Mouse (Mus musculus) telencephalon, adult 2 months (tissue): Measurements from ENCODE around the gene Glud1.

ENCODE experiments used
- DNase-seq: peaks from one replicate; pipeline ENCODE4 v3.0.0-alpha.2; 2011; ENCODE audit warnings: low read depth, low spot score

The Glud1 gene

DNA sequence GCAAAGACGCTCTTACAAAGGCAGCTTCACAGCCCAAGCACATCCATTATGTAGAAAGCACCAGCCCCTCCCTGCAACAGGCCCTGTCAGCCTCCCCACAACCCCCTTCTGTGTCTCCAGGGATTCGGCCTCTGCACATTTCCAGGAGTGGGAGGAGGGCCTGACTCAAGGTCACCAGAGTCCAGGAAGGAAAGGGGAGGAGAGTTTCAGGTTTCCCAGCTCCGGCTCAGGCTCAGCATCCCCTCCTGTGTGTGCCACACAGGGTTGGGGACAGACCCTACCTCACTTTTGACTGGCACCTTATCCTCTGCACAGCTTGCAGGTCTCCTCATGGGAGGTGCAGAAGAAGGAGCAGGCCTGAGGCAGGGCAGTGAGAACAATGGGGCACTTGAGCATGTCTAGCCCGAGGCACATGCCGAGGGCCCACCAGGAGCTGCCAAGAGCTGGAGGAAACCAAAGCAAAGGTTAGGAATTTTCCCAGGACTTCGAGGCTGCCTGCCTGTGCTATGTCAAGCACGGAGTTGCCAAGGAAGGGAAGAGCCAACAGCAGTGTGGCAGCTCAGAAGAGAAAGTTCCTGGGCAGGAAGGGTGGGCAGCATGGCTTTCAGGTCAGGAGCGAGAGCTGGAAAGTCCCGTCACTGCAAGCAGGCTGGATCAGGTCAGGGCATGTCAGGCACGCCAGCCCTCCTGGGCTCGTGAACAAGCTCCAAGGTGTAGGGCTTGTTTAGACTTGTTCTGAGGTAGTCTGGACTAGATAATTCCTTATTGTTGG, 68.2 kb downstream of the Glud1 start:
- DNase-seq, result no peak

- no peak for DNase-seq
Measured at GRCm38 (mm10) chr14:34382921-34383704, 72.6 kb downstream of the Glud1 start.

DNA sequence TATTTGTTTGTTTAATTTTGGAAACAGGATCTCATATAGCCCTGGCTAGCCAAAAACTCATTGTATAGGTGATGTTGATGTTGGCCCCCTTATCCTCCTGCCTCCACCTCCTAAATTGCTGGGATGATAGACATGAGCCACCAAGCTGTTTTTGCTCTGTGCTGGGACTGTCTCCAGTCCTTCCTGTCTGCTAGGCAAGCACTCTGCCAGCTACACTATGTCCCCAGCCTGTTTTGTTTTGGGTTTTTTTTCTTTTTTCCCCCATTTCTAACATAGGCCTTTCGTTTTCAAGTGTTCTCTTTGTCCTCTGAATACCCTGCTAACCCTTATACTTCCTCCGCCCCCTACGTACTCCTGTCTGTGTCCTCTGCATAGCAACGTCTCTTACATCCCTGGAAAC, 82.8 kb downstream of the Glud1 start:
- DNase-seq, result no peak
